Mouse (Mus musculus) forelimb bud, embryonic 11.5 days (tissue): ENCODE measurements at regions not wholly inside any gene's neighbourhood (a gene's known extent, or its start where the extent isn't known, plus 50 kb on each side); places are given as distances from the start of the nearest gene placed in this dataset.
A peak's percentile ranks its signal among the peaks of the same experiment; 100 is the strongest.
"Not testable (repeated sequence)": the region's sequence is repeated elsewhere in the genome, so short reads cannot be mapped to it uniquely, and the experiment has no call there.

Experiments used
- DNase-seq: peaks from one replicate; pipeline ENCODE4 v3.0.0-alpha.2; 2012; ENCODE audit warnings: low read depth, low spot score

- no peak for DNase-seq
These were observed 162.1 kb downstream of the Trib2 start for GRCm38 (mm10) chr12:15654585-15654984.

GRCm38 (mm10) chr12:15653357-15653763 is 163.4 kb downstream of the Trib2 start:
- no peak for DNase-seq

- DNase-seq, result no peak
These were observed 165.4 kb downstream of the Trib2 start for GRCm38 (mm10) chr12:15651293-15651692.

- no peak for DNase-seq
These were observed 166.8 kb downstream of the Trib2 start for GRCm38 (mm10) chr12:15649906-15650305.

GRCm38 (mm10) chr12:15649226-15649625 is 167.5 kb downstream of the Trib2 start:
- no peak for DNase-seq

GRCm38 (mm10) chr12:15644074-15644672 is 172.5 kb downstream of the Trib2 start:
- DNase-seq, result no peak

GRCm38 (mm10) chr12:15643669-15644068 is 173.1 kb downstream of the Trib2 start:
- DNase-seq, result no peak

- DNase-seq, result no peak
These were observed 176.4 kb downstream of the Trib2 start for GRCm38 (mm10) chr12:15640320-15640719.

GRCm38 (mm10) chr12:15629971-15630370 is 186.8 kb downstream of the Trib2 start:
- no peak for DNase-seq

GRCm38 (mm10) chr12:15619521-15619920 is 197.2 kb downstream of the Trib2 start:
- no peak for DNase-seq

- no peak for DNase-seq
These were observed 199.4 kb downstream of the Trib2 start for GRCm38 (mm10) chr12:15617312-15617711.

GRCm38 (mm10) chr12:15611847-15612580 is 204.7 kb downstream of the Trib2 start:
- no peak for DNase-seq

- DNase-seq, result no peak
These were observed 209.6 kb downstream of the Trib2 start for GRCm38 (mm10) chr12:15607091-15607490.

GRCm38 (mm10) chr12:15606095-15606494 is 210.6 kb downstream of the Trib2 start:
- no peak for DNase-seq

GRCm38 (mm10) chr12:15604630-15605029 is 212.1 kb downstream of the Trib2 start:
- DNase-seq, result no peak

GRCm38 (mm10) chr12:15603885-15604284 is 212.8 kb downstream of the Trib2 start:
- DNase-seq, result no peak

GRCm38 (mm10) chr12:15603319-15603718 is 213.4 kb downstream of the Trib2 start:
- peak; percentile 70 for DNase-seq

GRCm38 (mm10) chr12:15594704-15595103 is 222.0 kb downstream of the Trib2 start:
- DNase-seq, result no peak

GRCm38 (mm10) chr12:15587864-15588263 is 228.9 kb downstream of the Trib2 start:
- DNase-seq, result not testable (repeated sequence)

- no peak for DNase-seq
These were observed 229.8 kb downstream of the Trib2 start for GRCm38 (mm10) chr12:15586706-15587442.

GRCm38 (mm10) chr12:15585845-15586244 is 230.9 kb downstream of the Trib2 start:
- no peak for DNase-seq

GRCm38 (mm10) chr12:15584721-15585120 is 232.0 kb downstream of the Trib2 start:
- no peak for DNase-seq

- DNase-seq, result peak; percentile 33
These were observed 250.0 kb downstream of the Trib2 start for GRCm38 (mm10) chr12:15566785-15567109.
